Mouse (Mus musculus): ENCODE measurements around the gene Aga. TPM values are rescaled to one million over a fixed set of nuclear protein-coding genes. Genes with fewer than 3 reads are reported as not detected.
"Not testable (repeated sequence)": the region's sequence is repeated elsewhere in the genome, so short reads cannot be mapped to it uniquely, and the experiment has no call there.

Gene Aga
- total RNA-seq (2021), result 10 to 100 TPM; 11.0 to 15.3 TPM
- long read RNA-seq, experiment 1, transcript Aga-201 (9 exons, 1,181 nt), result major isoform, 27 of 29 reads
- long read RNA-seq, experiment 1, partial matches to known transcripts, result 1 of 29 reads
- long read RNA-seq, experiment 1, other reads (novel, unspliced or antisense), result 1 of 29 reads
- long read RNA-seq, experiment 2, transcript Aga-201 (9 exons, 1,181 nt), result major isoform, 31 of 36 reads
- long read RNA-seq, experiment 2, partial matches to known transcripts, result 1 of 36 reads
- long read RNA-seq, experiment 2, other reads (novel, unspliced or antisense), result 4 of 36 reads

DNA sequence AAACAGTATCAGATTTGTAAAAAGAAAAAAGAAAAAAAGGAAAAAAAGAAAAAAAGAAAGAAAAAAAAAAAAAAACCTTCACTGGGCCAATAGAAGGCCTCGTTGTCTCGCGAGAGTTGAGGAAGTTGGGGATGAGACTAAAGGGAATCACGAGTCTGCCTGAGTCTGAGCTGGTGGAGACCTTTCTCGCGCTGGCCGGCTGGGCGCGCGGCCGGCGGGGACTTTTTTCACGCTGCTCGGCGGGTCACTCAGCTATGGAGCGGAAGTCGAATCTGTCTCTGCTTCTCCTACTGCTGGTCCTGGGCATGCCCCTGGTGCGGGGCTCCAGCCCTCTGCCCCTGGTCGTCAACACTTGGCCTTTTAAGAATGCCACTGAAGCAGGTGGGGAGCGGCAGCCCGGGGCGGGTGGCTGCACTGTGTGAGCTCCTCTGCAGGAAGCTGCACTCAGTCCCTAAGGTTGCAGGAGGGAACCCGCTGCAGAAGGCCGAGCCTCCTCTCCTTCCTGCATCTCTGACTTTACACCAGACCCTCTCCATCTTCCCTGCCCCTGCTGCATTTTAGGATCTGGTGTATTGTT lies at the start of gene Aga:
TSS of gene Aga (plus strand) at position 177 of the 577 bp plus-strand sequence.
- peak; percentile 89 for DNase-seq

DNA sequence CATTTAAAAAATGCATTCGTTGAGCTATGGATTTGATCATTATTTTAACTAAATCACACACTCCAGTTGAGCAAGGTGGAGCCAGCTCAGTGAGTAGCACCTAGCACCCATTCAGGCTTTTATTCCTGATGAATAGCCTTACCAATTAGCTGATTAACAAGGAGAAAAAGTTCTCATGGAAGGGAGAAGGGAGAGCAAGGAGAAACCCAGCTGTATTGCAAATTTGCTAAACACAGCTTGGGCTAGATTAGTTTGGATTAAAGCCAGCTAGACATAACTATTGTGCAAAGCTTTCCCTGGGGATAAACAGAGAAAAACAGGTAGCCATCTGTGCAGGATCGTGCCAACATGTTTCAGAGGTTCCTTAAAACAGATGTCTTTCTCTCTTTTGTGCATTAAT lies 22.5 kb upstream of the Aga start:
- no peak for DNase-seq

DNA sequence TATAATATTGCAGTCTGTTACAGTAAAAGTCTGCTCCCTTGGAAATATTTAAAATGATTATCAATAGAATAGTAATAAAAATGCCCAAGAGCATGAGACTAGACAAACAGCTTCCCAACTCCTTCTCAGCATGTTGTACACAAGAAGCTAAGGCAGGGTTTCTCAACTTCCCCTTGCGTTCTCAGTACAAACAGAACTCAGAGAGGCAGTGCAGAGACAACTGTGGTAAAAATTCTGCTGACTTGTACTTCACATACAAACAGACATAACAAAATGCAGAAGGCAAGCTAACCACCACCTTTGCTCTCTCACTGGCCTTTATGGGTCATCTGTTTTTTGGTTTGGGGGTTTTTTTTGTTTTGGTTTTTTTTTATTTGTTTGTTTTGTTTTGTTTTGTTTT lies 15.3 kb upstream of the Aga start:
- no peak for DNase-seq

DNA sequence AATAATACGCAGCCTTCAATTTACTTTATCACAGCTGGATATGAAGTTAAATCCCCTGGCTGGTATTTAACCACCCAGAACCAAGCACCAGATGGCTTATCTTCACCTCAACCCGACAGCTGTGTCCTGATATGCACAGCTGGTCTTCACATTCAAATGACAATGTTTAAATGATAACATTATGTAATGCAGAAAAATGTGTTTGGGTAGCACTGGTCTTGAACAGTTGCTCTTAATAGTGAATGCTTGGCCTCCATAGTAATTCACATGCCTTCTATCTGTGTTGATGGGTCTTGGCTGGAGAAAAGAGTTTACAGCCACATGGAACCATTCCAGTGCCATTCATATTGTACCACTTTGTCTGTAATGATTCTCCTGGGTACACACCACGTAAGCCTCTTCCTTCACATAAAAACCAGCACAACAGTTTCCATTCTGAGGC lies 14.6 kb upstream of the Aga start:
- DNase-seq, result no peak

DNA sequence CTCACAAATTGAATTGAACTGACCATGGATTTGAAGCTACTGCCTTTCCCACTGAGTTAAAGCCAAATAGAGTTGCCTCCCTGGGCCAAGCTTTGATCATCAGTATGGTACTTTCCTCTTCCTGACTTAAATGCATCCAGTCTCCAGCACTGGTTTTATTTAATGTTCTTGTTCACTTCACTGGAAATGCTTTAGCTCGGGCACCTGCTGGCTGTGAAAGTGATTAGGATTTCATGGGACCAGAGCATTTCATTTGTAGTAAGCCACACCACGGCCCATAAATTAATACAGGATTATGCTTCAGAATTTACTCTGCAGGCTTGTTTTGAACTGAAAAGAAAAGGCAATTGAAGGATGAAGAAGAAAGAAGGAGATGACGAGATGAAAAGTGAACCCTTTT lies 26.5 kb downstream of the Aga start:
- not testable (repeated sequence) for DNase-seq

DNA sequence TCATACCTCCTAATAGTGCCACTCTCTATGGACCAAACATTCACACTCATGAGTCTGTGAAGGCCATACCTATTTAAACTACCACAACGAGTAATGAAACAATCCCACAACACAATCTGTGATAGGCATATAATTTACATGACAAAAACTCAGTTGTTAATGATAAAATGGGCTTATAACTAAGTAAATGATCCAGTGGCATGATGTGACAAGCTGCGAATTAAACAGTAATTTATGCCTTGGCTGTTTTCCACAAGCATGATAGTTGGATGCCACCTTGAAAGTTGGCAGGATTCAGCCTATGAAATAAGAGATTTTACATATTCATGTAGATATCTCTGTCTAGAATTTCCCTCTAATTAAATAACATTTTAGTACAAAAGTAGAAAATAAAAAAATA lies 28.1 kb downstream of the Aga start:
- DNase-seq, result no peak

DNA sequence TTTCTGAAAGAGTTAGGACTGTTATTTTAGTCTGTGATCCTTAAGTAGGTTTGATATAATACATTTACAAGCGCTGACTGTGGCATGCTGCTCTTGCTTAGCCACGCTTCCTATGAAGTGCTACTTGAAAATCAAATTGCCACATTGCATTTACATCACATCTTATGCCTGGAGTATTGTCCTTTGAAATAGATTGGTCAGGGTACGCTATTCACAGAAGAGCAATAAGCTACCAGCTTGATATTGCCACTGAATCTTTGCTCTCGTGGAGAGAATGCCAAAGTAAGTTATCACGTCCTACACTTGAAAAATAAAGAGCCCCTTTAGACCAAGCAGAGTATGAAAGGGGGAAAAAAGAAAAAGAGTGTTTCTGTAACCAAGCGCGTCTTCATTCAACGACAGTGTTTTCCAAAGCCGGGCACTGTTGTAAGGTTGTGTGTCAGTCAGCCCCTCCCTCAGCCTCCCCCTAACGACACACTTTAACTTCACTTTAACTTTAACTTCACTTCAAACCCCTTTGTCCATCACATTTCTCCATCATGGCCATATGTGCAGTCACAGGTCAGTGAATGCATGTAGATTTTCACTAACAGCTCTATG lies 51.0 kb downstream of the Aga start:
- no peak for DNase-seq

DNA sequence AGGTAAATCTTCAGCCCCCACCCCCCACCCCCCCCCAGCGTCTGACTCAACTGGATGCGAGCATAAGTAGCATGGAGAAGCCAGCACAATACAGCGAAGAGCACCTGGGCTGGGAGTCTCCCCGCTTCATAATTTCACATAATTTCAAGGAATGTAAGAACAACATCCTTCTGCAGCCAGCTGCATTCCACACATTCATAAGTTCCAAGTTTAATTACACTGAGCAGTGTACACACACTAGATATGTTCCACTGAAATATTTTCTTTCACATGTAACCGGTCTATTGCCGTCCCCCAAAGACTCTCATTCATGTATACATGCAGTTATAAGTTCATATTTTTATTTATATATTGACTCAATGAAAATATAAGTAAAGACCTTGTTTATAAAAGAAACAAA lies 54.7 kb downstream of the Aga start:
- DNase-seq, result no peak

Other genes with a start within 250 kb of the Aga start
- gene Neil3, start 127.3 kb downstream of the Aga start, total RNA-seq (2021), result under 1 TPM; 0.43 to 0.48 TPM

All from gastrocnemius, postnatal 25 days (tissue).